Mouse (Mus musculus): ENCODE measurements around the gene Ece1. TPM values are rescaled to one million over a fixed set of nuclear protein-coding genes. Genes with fewer than 3 reads are reported as not detected.
"Not testable (repeated sequence)": the region's sequence is repeated elsewhere in the genome, so short reads cannot be mapped to it uniquely, and the experiment has no call there.

Gene Ece1
- polyA plus RNA-seq, 1 experiment from 2014 or later, result 20.7 TPM

- WGBS, result 18% methylated on average over 13 of the region's 14 CpGs
- H3K36me3 ChIP-seq (replicated peaks), result no peaks in the 10 kb centered on the region
- H3K4me3 ChIP-seq, result no peak overlapping the region
- 0 out of 2 replicates have a peak, but pooled peaks cover 5% of the 10 kb centered on the region for H3K4me1 ChIP-seq
- H3K27me3 ChIP-seq (replicated peaks), result no peaks in the 10 kb centered on the region
- peak; percentile 92 for ATAC-seq (replicated peaks)
- H3K9ac ChIP-seq, result no peak overlapping the region
- H3K4me2 ChIP-seq, result peak overlapping the region; percentile 41
- no peaks in the 10 kb centered on the region for H3K9me3 ChIP-seq
- H3K27ac ChIP-seq, result no peak overlapping the region
Observed at GRCm38 (mm10) chr4:137835624-137836337, 26.3 kb upstream of the Ece1 start.

DNA sequence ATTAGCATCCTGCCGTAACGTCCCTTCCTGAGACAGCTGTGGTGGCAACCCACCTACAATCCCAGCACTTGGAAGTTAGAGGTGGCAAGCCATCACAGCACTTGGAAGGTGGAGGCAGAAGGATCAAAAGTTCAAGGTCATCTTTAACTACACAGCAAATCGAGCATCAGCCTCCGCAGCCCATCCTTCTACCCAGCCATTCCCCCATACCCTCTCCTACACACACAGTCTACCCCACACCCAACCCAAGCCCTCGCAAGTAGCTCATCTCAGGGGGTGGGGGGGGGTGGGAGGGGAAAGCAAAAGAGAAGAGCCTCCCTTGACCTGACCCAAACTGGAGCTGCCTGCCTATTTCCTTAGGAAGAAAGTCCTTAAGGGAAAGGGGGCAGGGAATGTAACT is 25.3 kb upstream of the Ece1 start:
- Histone ChIP-seq H3K9ac (no peak overlapping the region), H3K4me1 (0 out of 2 replicates have a peak, but pooled peaks cover 5% of the 10 kb centered on the region), H3K4me2 (no peak overlapping the region), H3K9me3 (no peaks in the 10 kb centered on the region), H3K27ac (no peak overlapping the region), H3K4me3 (no peak overlapping the region), H3K36me3 (replicated peaks) (no peaks in the 10 kb centered on the region), H3K27me3 (replicated peaks) (no peaks in the 10 kb centered on the region)
- WGBS, result 93% methylated on average over 5 of the region's 5 CpGs
- no peak for ATAC-seq (replicated peaks)

GRCm38 (mm10) chr4:137837792-137838191 is 24.2 kb upstream of the Ece1 start:
- Histone ChIP-seq H3K4me1 (0 out of 2 replicates have a peak, but pooled peaks cover 5% of the 10 kb centered on the region), H3K27me3 (replicated peaks) (no peaks in the 10 kb centered on the region), H3K9ac (no peak overlapping the region), H3K4me2 (no peak overlapping the region), H3K36me3 (replicated peaks) (no peaks in the 10 kb centered on the region), H3K4me3 (no peak overlapping the region), H3K9me3 (no peaks in the 10 kb centered on the region), H3K27ac (no peak overlapping the region)
- no peak for ATAC-seq (replicated peaks)
- WGBS, result 88% methylated on average over 8 of the region's 8 CpGs

DNA sequence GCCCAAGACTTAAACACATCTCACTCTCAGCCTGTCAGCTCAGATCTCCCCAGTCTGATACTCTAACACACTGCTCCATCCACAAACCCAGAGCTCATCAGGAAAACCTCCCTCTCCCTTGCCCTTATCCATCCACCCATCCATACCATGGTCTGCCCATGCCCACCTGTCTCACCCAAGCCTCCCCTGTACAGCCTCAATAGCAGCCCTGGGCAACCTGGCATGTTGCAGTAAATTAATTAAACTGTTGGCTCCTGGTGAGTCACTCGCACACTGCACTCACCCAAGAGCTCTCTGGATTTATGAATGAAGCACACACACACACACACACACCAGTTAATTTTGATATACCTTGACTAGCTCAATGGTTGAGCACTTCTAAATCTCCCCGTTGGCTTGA is 23.2 kb upstream of the Ece1 start:
- H3K9me3 ChIP-seq, result no peaks in the 10 kb centered on the region
- H3K36me3 ChIP-seq (replicated peaks), result no peaks in the 10 kb centered on the region
- no peak overlapping the region for H3K27ac ChIP-seq
- H3K4me2 ChIP-seq, result no peak overlapping the region
- H3K9ac ChIP-seq, result no peak overlapping the region
- whole genome bisulfite sequencing, result 92% methylated on average over 2 of the region's 2 CpGs
- H3K4me1 ChIP-seq, result 0 out of 2 replicates have a peak, but pooled peaks cover 5% of the 10 kb centered on the region
- no peak overlapping the region for H3K4me3 ChIP-seq
- no peaks in the 10 kb centered on the region for H3K27me3 ChIP-seq (replicated peaks)
- no peak for ATAC-seq (replicated peaks)

GRCm38 (mm10) chr4:137839452-137839851 is 22.6 kb upstream of the Ece1 start:
- no peaks in the 10 kb centered on the region for H3K27me3 ChIP-seq (replicated peaks)
- no peak overlapping the region for H3K9ac ChIP-seq
- H3K27ac ChIP-seq, result no peak overlapping the region
- no peaks in the 10 kb centered on the region for H3K9me3 ChIP-seq
- H3K4me1 ChIP-seq, result 0 out of 2 replicates have a peak, but pooled peaks cover 5% of the 10 kb centered on the region
- 77% methylated on average over 5 of the region's 5 CpGs for WGBS
- no peaks in the 10 kb centered on the region for H3K36me3 ChIP-seq (replicated peaks)
- ATAC-seq (replicated peaks), result no peak
- no peak overlapping the region for H3K4me2 ChIP-seq
- no peak overlapping the region for H3K4me3 ChIP-seq

DNA sequence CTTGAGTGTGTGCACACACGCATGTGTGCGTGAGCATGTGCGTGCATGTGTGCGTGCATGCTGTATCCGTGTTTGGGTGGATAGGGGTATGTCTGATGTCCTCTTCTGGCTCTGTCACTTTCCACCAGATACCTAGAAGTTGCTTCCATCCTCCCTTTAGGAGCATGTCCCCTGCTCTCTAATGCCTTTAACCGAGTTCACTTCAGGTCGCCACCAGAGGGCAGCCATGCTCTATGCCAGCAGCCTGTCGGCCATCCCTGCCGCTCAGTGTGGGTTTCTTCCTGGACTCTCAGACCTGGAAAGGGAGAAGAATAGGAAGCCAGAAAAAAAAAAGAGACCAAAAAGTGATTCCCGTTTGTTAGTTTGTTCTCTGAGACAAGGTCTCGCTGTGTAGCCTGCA is 17.4 kb upstream of the Ece1 start:
- Histone ChIP-seq H3K27me3 (replicated peaks) (no peaks in the 10 kb centered on the region), H3K4me2 (no peak overlapping the region), H3K27ac (no peak overlapping the region), H3K9me3 (no peaks in the 10 kb centered on the region), H3K4me3 (no peak overlapping the region), H3K4me1 (no peaks in the 10 kb centered on the region), H3K36me3 (replicated peaks) (no peaks in the 10 kb centered on the region), H3K9ac (no peak overlapping the region)
- no peak for ATAC-seq (replicated peaks)
- WGBS, result 23% methylated on average over 11 of the region's 11 CpGs

GRCm38 (mm10) chr4:137847651-137848050 is 14.4 kb upstream of the Ece1 start:
- not testable (repeated sequence) for H3K4me2 ChIP-seq; ATAC-seq (replicated peaks); H3K9ac ChIP-seq; H3K27me3 ChIP-seq (replicated peaks); H3K36me3 ChIP-seq (replicated peaks); H3K4me1 ChIP-seq; H3K9me3 ChIP-seq; H3K4me3 ChIP-seq; H3K27ac ChIP-seq
- 84% methylated on average over 8 of the region's 8 CpGs for WGBS

GRCm38 (mm10) chr4:137850161-137850560 is 11.9 kb upstream of the Ece1 start:
- Histone ChIP-seq H3K4me2 (no peak overlapping the region), H3K4me1 (no peaks in the 10 kb centered on the region), H3K27ac (no peak overlapping the region), H3K9me3 (no peaks in the 10 kb centered on the region), H3K9ac (no peak overlapping the region), H3K27me3 (replicated peaks) (no peaks in the 10 kb centered on the region), H3K4me3 (no peak overlapping the region), H3K36me3 (replicated peaks) (no peaks in the 10 kb centered on the region)
- 91% methylated on average over 6 of the region's 6 CpGs for WGBS
- ATAC-seq (replicated peaks), result no peak

- 46% methylated on average over 2 of the region's 2 CpGs for WGBS
- no peaks in the 10 kb centered on the region for H3K4me1 ChIP-seq
- no peak overlapping the region for H3K4me2 ChIP-seq
- no peaks in the 10 kb centered on the region for H3K27me3 ChIP-seq (replicated peaks)
- H3K36me3 ChIP-seq (replicated peaks), result no peaks in the 10 kb centered on the region
- H3K27ac ChIP-seq, result no peak overlapping the region
- H3K9me3 ChIP-seq, result no peaks in the 10 kb centered on the region
- no peak overlapping the region for H3K9ac ChIP-seq
- H3K4me3 ChIP-seq, result no peak overlapping the region
- ATAC-seq (replicated peaks), result no peak
Observed at GRCm38 (mm10) chr4:137851484-137851883, 10.6 kb upstream of the Ece1 start.

DNA sequence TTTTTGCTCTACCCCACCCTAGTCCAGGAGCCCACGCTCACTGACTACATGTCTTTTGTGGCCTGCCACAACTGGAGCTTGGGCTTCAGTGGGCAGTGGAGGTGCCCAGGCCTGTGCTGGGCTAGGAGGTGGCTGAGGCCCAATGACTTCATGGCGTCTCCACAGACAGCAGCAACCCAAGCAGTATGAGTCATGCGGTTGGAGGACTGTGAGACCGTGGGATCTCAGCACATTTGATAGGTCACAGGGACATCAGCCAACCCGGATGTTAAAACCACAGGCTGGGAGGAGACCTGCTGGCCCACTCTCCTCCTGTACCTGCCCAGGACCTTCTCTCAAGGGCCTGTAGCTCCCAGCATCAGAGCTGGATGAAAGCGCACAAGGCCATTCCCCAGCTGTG is 8.2 kb upstream of the Ece1 start:
- WGBS, result 89% methylated on average over 6 of the region's 6 CpGs
- no peaks in the 10 kb centered on the region for H3K9me3 ChIP-seq
- no peaks in the 10 kb centered on the region for H3K36me3 ChIP-seq (replicated peaks)
- no peak overlapping the region for H3K9ac ChIP-seq
- H3K4me1 ChIP-seq, result no peaks in the 10 kb centered on the region
- H3K4me2 ChIP-seq, result no peak overlapping the region
- no peak overlapping the region for H3K4me3 ChIP-seq
- no peak for ATAC-seq (replicated peaks)
- no peaks in the 10 kb centered on the region for H3K27me3 ChIP-seq (replicated peaks)
- H3K27ac ChIP-seq, result no peak overlapping the region

DNA sequence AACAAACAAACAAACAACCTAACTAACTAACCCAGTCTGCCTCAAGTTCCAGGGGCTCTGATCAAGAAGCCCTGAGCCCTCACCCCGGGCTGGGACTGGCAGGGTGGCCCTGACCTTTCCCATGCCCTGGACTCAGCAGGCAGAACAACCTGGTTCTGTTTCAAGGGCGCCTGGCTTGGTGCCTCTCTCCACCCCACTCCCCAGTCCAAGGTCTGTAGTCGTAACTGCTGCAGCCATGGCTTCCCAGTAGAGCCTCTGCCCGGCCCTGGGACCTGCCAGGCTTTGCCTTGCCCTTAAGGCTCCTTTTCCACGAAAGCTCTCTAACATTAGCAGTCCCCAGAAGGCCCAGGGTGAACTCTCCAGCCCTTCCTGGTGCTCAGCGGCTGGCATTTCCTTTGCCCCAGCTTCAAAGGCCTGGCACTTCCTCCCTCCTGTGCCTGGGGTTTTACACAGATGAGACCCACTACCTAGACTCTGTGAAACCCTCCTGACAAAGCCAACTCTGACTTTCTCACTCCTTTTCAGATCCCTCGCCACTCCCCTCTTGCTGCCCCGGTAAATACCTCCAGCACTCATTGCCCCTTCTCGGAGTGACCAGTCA is 6.2 kb upstream of the Ece1 start:
- Histone ChIP-seq H3K4me3 (no peak overlapping the region), H3K9me3 (no peaks in the 10 kb centered on the region), H3K36me3 (replicated peaks) (no peaks in the 10 kb centered on the region), H3K27me3 (replicated peaks) (no peaks in the 10 kb centered on the region), H3K9ac (no peak overlapping the region), H3K4me1 (no peaks in the 10 kb centered on the region), H3K4me2 (no peak overlapping the region), H3K27ac (no peak overlapping the region)
- ATAC-seq (replicated peaks), result no peak
- WGBS, result 48% methylated on average over 9 of the region's 9 CpGs

DNA sequence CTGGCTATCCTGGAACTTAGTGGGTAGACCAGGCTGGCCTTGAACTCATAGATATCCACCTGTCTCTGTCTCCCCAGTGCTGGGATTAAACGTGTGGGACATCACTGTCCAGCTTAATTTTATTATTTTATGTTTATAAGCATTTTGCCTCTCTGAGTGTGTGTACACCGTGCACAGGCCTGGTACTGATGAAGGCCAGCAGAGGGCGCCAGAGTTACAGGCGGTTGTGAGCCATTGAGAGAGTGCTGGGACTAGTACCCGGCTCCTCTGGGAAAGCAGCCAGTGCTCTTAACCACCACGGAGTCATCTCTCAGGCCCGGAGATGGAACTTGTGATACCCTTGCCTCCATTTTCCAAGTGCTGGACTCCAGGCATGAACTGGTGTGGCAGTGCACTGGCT is 4.9 kb upstream of the Ece1 start:
- no peaks in the 10 kb centered on the region for H3K9me3 ChIP-seq

GRCm38 (mm10) chr4:137858371-137858770 is 3.7 kb upstream of the Ece1 start:
- peaks cover 16% of the 10 kb centered on the region for H3K4me1 ChIP-seq
- 85% methylated on average over 2 of the region's 2 CpGs for WGBS
- no peaks in the 10 kb centered on the region for H3K36me3 ChIP-seq (replicated peaks)
- H3K9ac ChIP-seq, result no peak overlapping the region
- no peak overlapping the region for H3K4me3 ChIP-seq
- H3K27ac ChIP-seq, result no peak overlapping the region
- H3K27me3 ChIP-seq (replicated peaks), result no peaks in the 10 kb centered on the region
- H3K9me3 ChIP-seq, result no peaks in the 10 kb centered on the region
- no peak overlapping the region for H3K4me2 ChIP-seq
- ATAC-seq (replicated peaks), result no peak

More for the DNA sequence above, 4.9 kb upstream of the Ece1 start:
- Histone ChIP-seq H3K4me3 (no peak overlapping the region), H3K27me3 (replicated peaks) (no peaks in the 10 kb centered on the region), H3K36me3 (replicated peaks) (no peaks in the 10 kb centered on the region), H3K27ac (no peak overlapping the region), H3K4me1 (peaks cover 7% of the 10 kb centered on the region; the same call in 1 of the 2 replicates), H3K4me2 (no peak overlapping the region), H3K9ac (no peak overlapping the region)
- no peak for ATAC-seq (replicated peaks)
- WGBS, result 29% methylated on average over 7 of the region's 7 CpGs

Measured in midbrain, embryonic 15.5 days (tissue).